Comparison of ENCODE assay signal across 9 mouse cellular contexts in the genomic region with DNA sequence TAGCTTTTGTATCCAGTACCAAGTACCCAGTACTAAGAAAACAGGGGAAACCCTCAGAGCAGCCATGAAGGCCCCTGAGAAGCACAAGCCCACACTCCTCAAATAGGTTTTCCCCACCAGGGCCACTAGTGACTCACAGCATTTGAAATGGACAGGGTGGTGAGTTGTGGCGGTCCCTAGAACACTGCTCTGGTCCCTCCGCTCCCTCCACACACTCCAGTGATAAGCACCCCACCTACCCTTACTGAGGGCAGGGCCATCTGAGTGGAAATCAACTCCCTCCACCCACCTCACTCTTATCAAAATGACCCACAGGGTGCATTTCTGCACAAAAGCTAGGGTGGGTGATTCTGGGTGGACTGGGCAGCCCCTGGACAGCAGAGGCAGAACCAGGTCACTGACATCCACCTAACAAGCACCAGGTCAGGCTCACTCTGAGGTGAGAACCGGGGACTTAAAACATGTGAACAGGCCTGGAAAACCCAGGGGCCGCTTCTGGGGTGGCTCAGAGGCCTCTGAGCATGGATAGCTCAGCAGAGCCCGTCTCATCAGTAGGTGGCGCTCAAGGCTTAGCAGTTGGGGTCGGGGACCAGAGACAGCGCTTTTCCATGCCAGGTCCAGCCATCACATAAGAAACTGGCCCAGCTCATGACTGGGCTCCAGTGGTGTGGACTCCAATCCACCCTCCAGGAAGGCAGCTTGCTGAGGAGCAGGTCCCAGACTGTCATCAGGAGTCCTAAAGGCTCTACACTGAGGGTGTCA. TPM values are rescaled to one million over a fixed set of nuclear protein-coding genes. Genes with fewer than 3 reads are reported as not detected.
DNase-seq lines count a peak whose midpoint lies in the region; ATAC-seq and TF ChIP-seq lines count a peak whose summit lies in the region.
"Had no signal": no experiment of that assay in that cellular context is flagged by ENCODE, and none has a peak within 500 bp of the region (broad histone marks: within the 10 kb centered on the region; RNA-seq: fewer than 3 reads in every experiment).

No protein-coding gene starts in this region.

- TF ChIP-seq EP300 in MEL (IDR thresholded peaks at IDR 0.05; ENCODE audit: low read depth in 1 of 2, low read length in 2 of 2), result no peak

- ATAC-seq in hindbrain, embryonic 16.5 days, result peak; percentile 83

- no peak for TF ChIP-seq POLR2A in MEL (IDR thresholded peaks at IDR 0.05; ENCODE audit: control insufficient read depth in 1 of 2, insufficient read depth in 1 of 2, low read depth in 1 of 2, low read length in 2 of 2, poor library complexity in 1 of 2)
- TF ChIP-seq POLR2A in cerebellum, adult 2 months (IDR thresholded peaks at IDR 0.05; ENCODE audit: borderline replicate concordance, insufficient read depth, low read length), result no peak

- DNase-seq in MEL (ENCODE audit: low read depth, low spot score), result peak; percentile 54
- peak; percentile 87 to 93 for DNase-seq in cerebellum, adult 2 months
- peak; percentile 74 for DNase-seq in forelimb bud, embryonic 11.5 days (ENCODE audit: low read depth, low spot score)
- DNase-seq in left cerebral cortex, adult 11 months (ENCODE audit: low spot score), result peak; percentile 59
- DNase-seq in lung, postnatal 36 days, result peak; percentile 89
- DNase-seq in right cerebral cortex, adult 2 months (ENCODE audit: low spot score in 2 of 2), result peak; percentile 81 to 87
- peak; percentile 70 for DNase-seq in urinary bladder, postnatal 10 days (ENCODE audit: low spot score)

- no peaks in the 10 kb centered on the region for H3K9me3 ChIP-seq in MEL (replicated peaks; ENCODE audit: insufficient read depth, low read length)
- H3K9me3 ChIP-seq in hindbrain, embryonic 16.5 days (ENCODE audit: control insufficient read depth, low read length), result no peaks in the 10 kb centered on the region

- H3K9ac ChIP-seq in MEL (ENCODE audit: control insufficient read depth, low read depth, low read length, poor library complexity, severe bottlenecking), result no peak overlapping the region
- no peak overlapping the region for H3K9ac ChIP-seq in hindbrain, embryonic 16.5 days (ENCODE audit: low read depth, low read length)

- WGBS in cerebellum, adult 2 months, result 27% methylated on average over 8 of the region's 8 CpGs
- 27% methylated on average over 8 of the region's 8 CpGs for WGBS in hindbrain, embryonic 16.5 days

- no peak overlapping the region for H3K4me2 ChIP-seq in hindbrain, embryonic 16.5 days (ENCODE audit: low read length)

- peak; percentile 41 to 85 (median 65); a peak in 5 of 6 replicates for TF ChIP-seq CTCF in MEL (IDR thresholded peaks at IDR 0.05 in 2 of 3, conservative IDR thresholded peaks at IDR 0.05 in 1 of 3; ENCODE audit: control insufficient read depth in 1 of 3, insufficient read depth in 1 of 3, low read depth in 2 of 3, low read length in 3 of 3, poor library complexity in 1 of 3, severe bottlenecking in 1 of 3)
- peak; percentile 92 for TF ChIP-seq CTCF in cerebellum, adult 2 months (IDR thresholded peaks at IDR 0.05; ENCODE audit: borderline replicate concordance, insufficient read depth, low read depth, low read length)

- no peaks in the 10 kb centered on the region for H3K79me2 ChIP-seq in MEL (ENCODE audit: control insufficient read depth, insufficient read depth, low read length, poor library complexity)

- H3K4me3 ChIP-seq in MEL (ENCODE audit: control insufficient read depth in 1 of 2, insufficient read depth in 1 of 2, low read depth in 2 of 2, low read length in 2 of 2), result no peak overlapping the region
- no peak overlapping the region for H3K4me3 ChIP-seq in cerebellum, adult 2 months (replicated peaks; ENCODE audit: insufficient read depth, low read depth, low read length)
- H3K4me3 ChIP-seq in hindbrain, embryonic 16.5 days (ENCODE audit: low read length), result no peak overlapping the region

- no peaks in the 10 kb centered on the region for H3K27me3 ChIP-seq in MEL (ENCODE audit: control insufficient read depth in 1 of 2, insufficient read depth in 2 of 2, low read length in 2 of 2)
- H3K27me3 ChIP-seq in cerebellum, adult 2 months (ENCODE audit: control insufficient read depth, insufficient read depth, low read length), result no peaks in the 10 kb centered on the region
- H3K27me3 ChIP-seq in hindbrain, embryonic 16.5 days (replicated peaks; ENCODE audit: control insufficient read depth, insufficient read depth, low read length), result no peaks in the 10 kb centered on the region

- H3K27ac ChIP-seq in MEL (ENCODE audit: control insufficient read depth, low read depth, low read length), result no peak overlapping the region
- H3K27ac ChIP-seq in cerebellum, adult 2 months (ENCODE audit: insufficient read depth, low read length), result no peak overlapping the region
- H3K27ac ChIP-seq in hindbrain, embryonic 16.5 days (ENCODE audit: low read depth, low read length), result no peak overlapping the region
- H3K27ac ChIP-seq: macrophage had no signal

- no peaks in the 10 kb centered on the region for H3K36me3 ChIP-seq in MEL (ENCODE audit: control insufficient read depth in 1 of 2, insufficient read depth in 2 of 2, low read length in 2 of 2)
- H3K36me3 ChIP-seq in hindbrain, embryonic 16.5 days (ENCODE audit: control insufficient read depth, insufficient read depth, low read length), result no peaks in the 10 kb centered on the region

- no peaks in the 10 kb centered on the region for H3K4me1 ChIP-seq in MEL (ENCODE audit: control insufficient read depth in 1 of 2, insufficient read depth in 2 of 2, low read length in 2 of 2)
- peaks cover 47% of the 10 kb centered on the region for H3K4me1 ChIP-seq in cerebellum, adult 2 months (ENCODE audit: control insufficient read depth, insufficient read depth, low read length)
- no peaks in the 10 kb centered on the region for H3K4me1 ChIP-seq in hindbrain, embryonic 16.5 days (ENCODE audit: control insufficient read depth, insufficient read depth, low read depth, low read length)

- peak; percentile 78 for TF ChIP-seq RAD21 in MEL (IDR thresholded peaks at IDR 0.05; ENCODE audit: low read depth, low read length)

TF ChIP-seq in MEL, 35 proteins besides CTCF, POLR2A, EP300 and RAD21:
- TF ChIP-seq KAT2A (conservative IDR thresholded peaks at IDR 0.05; ENCODE audit: low read depth, low read length) (no peak), JUND (IDR thresholded peaks at IDR 0.05; ENCODE audit: low read depth, low read length) (no peak), ZC3H11A (IDR thresholded peaks at IDR 0.05; ENCODE audit: low read depth, low read length) (peak; percentile 52), TBP (IDR thresholded peaks at IDR 0.05; ENCODE audit: low read depth, low read length) (no peak), SMC3 (IDR thresholded peaks at IDR 0.05; ENCODE audit: low read depth, low read length) (peak; percentile 68), MYC (IDR thresholded peaks at IDR 0.05; ENCODE audit: low read depth, low read length) (no peak), ZKSCAN1 (IDR thresholded peaks at IDR 0.05; ENCODE audit: low read depth, low read length) (no peak), GATA1 (IDR thresholded peaks at IDR 0.05; ENCODE audit: low read depth, low read length) (no peak), HCFC1 (IDR thresholded peaks at IDR 0.05; ENCODE audit: low read depth, low read length) (no peak)

RNA-seq across cellular contexts. Expression of a gene that starts 30.9 kb away (rescaled TPM):
- 5.5 and 6.4 TPM in 2 replicates for total RNA-seq in MEL (2012; rRNA removed)
- 10 to 100 TPM in 1 of 2 experiments, not detected in 1; 10.3 TPM for polyA plus RNA-seq in MEL (2012; ENCODE audit: insufficient read depth in 1 of 2, insufficient read length in 2 of 2, low read depth in 1 of 2, low replicate concordance in 2 of 2, missing spikeins in 1 of 2)
- polyA plus RNA-seq in cerebellum, adult 2 months (2012; rRNA removed), result 24.4 and 29.0 TPM in 2 replicates
- 2.8 and 3.3 TPM in 2 replicates for polyA plus RNA-seq in hindbrain, embryonic 16.5 days (2015; fragmentation: Nextera tagmentation; extraction: Ambion mirVana)

RNA-seq across cellular contexts. Expression of a gene that starts 45.0 kb away (rescaled TPM):
- total RNA-seq in MEL (2012; rRNA removed), result not detected in 2 replicates
- polyA plus RNA-seq in MEL (2012; ENCODE audit: insufficient read depth in 1 of 2, insufficient read length in 2 of 2, low read depth in 1 of 2, low replicate concordance in 2 of 2, missing spikeins in 1 of 2), result not detected
- 11.3 and 13.6 TPM in 2 replicates for polyA plus RNA-seq in cerebellum, adult 2 months (2012; rRNA removed)
- polyA plus RNA-seq in hindbrain, embryonic 16.5 days (2015; fragmentation: Nextera tagmentation; extraction: Ambion mirVana), result not detected in 2 replicates
- polyA plus RNA-seq: macrophage had no signal

RNA-seq across cellular contexts. Expression of a gene that starts 47.7 kb away (rescaled TPM):
- not detected in 2 replicates for total RNA-seq in MEL (2012; rRNA removed)
- not detected for polyA plus RNA-seq in MEL (2012; ENCODE audit: insufficient read depth in 1 of 2, insufficient read length in 2 of 2, low read depth in 1 of 2, low replicate concordance in 2 of 2, missing spikeins in 1 of 2)
- polyA plus RNA-seq in cerebellum, adult 2 months (2012; rRNA removed), result 24.0 and 30.8 TPM in 2 replicates
- 3.6 and 5.3 TPM in 2 replicates for polyA plus RNA-seq in hindbrain, embryonic 16.5 days (2015; fragmentation: Nextera tagmentation; extraction: Ambion mirVana)
- polyA plus RNA-seq: macrophage had no signal
